Mouse (Mus musculus): Measurements from ENCODE around the gene Ptprt. TPM values are rescaled to one million over a fixed set of nuclear protein-coding genes. Genes with fewer than 3 reads are reported as not detected.

Gene Ptprt
- polyA plus RNA-seq, 1 experiment from 2014 or later, result 0.79 TPM

- DNase-seq (no peak), ATAC-seq (no peak)
- no peak overlapping the region for H3K4me3 ChIP-seq (ENCODE audit: low read depth, low read length)
- H3K27ac ChIP-seq (ENCODE audit: low read depth), result no peak overlapping the region
- WGBS (ENCODE audit: insufficient replicate concordance), result 79% methylated on average over 4 of the region's 4 CpGs
- no peaks in the 10 kb centered on the region for H3K9me3 ChIP-seq (ENCODE audit: low read length)
- no peaks in the 10 kb centered on the region for H3K4me1 ChIP-seq (ENCODE audit: insufficient read depth)
- peaks cover 4% of the 10 kb centered on the region for H3K27me3 ChIP-seq (ENCODE audit: insufficient read depth, low read length)
- no peaks in the 10 kb centered on the region for H3K36me3 ChIP-seq (replicated peaks; ENCODE audit: insufficient read depth, low read length)
- TF ChIP-seq EP300 (IDR thresholded peaks at IDR 0.05; ENCODE audit: low read depth) (no peak), CTCF (IDR thresholded peaks at IDR 0.05; ENCODE audit: low read depth) (no peak)
- H3K4me2 ChIP-seq (ENCODE audit: low read depth, low read length), result no peak overlapping the region
- H3K9ac ChIP-seq (replicated peaks), result no peak overlapping the region
Observed at GRCm38 (mm10) chr2:162654416-162654815, 6.5 kb downstream of the Ptprt start.

- Histone ChIP-seq H3K27ac (ENCODE audit: low read depth) (no peak overlapping the region), H3K4me1 (ENCODE audit: insufficient read depth) (no peaks in the 10 kb centered on the region), H3K36me3 (replicated peaks; ENCODE audit: insufficient read depth, low read length) (no peaks in the 10 kb centered on the region), H3K9ac (replicated peaks) (no peak overlapping the region), H3K9me3 (ENCODE audit: low read length) (no peaks in the 10 kb centered on the region), H3K4me2 (ENCODE audit: low read depth, low read length) (no peak overlapping the region), H3K4me3 (ENCODE audit: low read depth, low read length) (no peak overlapping the region), H3K27me3 (ENCODE audit: insufficient read depth, low read length) (no peaks in the 10 kb centered on the region)
- no peak for ATAC-seq
- no peak for DNase-seq
- 75% methylated on average over 4 of the region's 4 CpGs for WGBS (ENCODE audit: insufficient replicate concordance)
- TF ChIP-seq EP300 (IDR thresholded peaks at IDR 0.05; ENCODE audit: low read depth), result no peak
Observed at GRCm38 (mm10) chr2:162638676-162639075, 22.3 kb downstream of the Ptprt start.

GRCm38 (mm10) chr2:162637537-162637936 is 23.4 kb downstream of the Ptprt start:
- no peak for DNase-seq
- Histone ChIP-seq H3K9ac (replicated peaks) (no peak overlapping the region), H3K36me3 (replicated peaks; ENCODE audit: insufficient read depth, low read length) (no peaks in the 10 kb centered on the region), H3K27ac (ENCODE audit: low read depth) (no peak overlapping the region), H3K27me3 (ENCODE audit: insufficient read depth, low read length) (no peaks in the 10 kb centered on the region), H3K4me2 (ENCODE audit: low read depth, low read length) (no peak overlapping the region), H3K4me3 (ENCODE audit: low read depth, low read length) (no peak overlapping the region), H3K9me3 (ENCODE audit: low read length) (no peaks in the 10 kb centered on the region), H3K4me1 (ENCODE audit: insufficient read depth) (no peaks in the 10 kb centered on the region)
- no peak for ATAC-seq
- TF ChIP-seq EP300 (IDR thresholded peaks at IDR 0.05; ENCODE audit: low read depth), result no peak
- no peak for TF ChIP-seq CTCF (IDR thresholded peaks at IDR 0.05; ENCODE audit: low read depth)
- WGBS (ENCODE audit: insufficient replicate concordance), result 38% methylated on average over 1 of the region's 1 CpGs

GRCm38 (mm10) chr2:162636387-162637009 is 24.4 kb downstream of the Ptprt start:
- Histone ChIP-seq H3K9me3 (ENCODE audit: low read length) (no peaks in the 10 kb centered on the region), H3K36me3 (replicated peaks; ENCODE audit: insufficient read depth, low read length) (no peaks in the 10 kb centered on the region), H3K27ac (ENCODE audit: low read depth) (no peak overlapping the region), H3K4me1 (ENCODE audit: insufficient read depth) (no peaks in the 10 kb centered on the region), H3K4me3 (ENCODE audit: low read depth, low read length) (no peak overlapping the region), H3K4me2 (ENCODE audit: low read depth, low read length) (no peak overlapping the region), H3K9ac (replicated peaks) (no peak overlapping the region), H3K27me3 (ENCODE audit: insufficient read depth, low read length) (no peaks in the 10 kb centered on the region)
- TF ChIP-seq EP300 (IDR thresholded peaks at IDR 0.05; ENCODE audit: low read depth) (no peak), CTCF (IDR thresholded peaks at IDR 0.05; ENCODE audit: low read depth) (no peak)
- ATAC-seq, result no peak
- no peak for DNase-seq
- WGBS (ENCODE audit: insufficient replicate concordance), result 52% methylated on average over 9 of the region's 9 CpGs

- no peaks in the 10 kb centered on the region for H3K4me1 ChIP-seq (ENCODE audit: insufficient read depth)
- TF ChIP-seq CTCF (IDR thresholded peaks at IDR 0.05; ENCODE audit: low read depth) (no peak), EP300 (IDR thresholded peaks at IDR 0.05; ENCODE audit: low read depth) (no peak)
- H3K4me2 ChIP-seq (ENCODE audit: low read depth, low read length), result no peak overlapping the region
- no peaks in the 10 kb centered on the region for H3K9me3 ChIP-seq (ENCODE audit: low read length)
- H3K27me3 ChIP-seq (ENCODE audit: insufficient read depth, low read length), result no peaks in the 10 kb centered on the region
- DNase-seq, result no peak
- no peaks in the 10 kb centered on the region for H3K36me3 ChIP-seq (replicated peaks; ENCODE audit: insufficient read depth, low read length)
- 74% methylated on average over 5 of the region's 5 CpGs for WGBS (ENCODE audit: insufficient replicate concordance)
- no peak for ATAC-seq
- H3K4me3 ChIP-seq (ENCODE audit: low read depth, low read length), result no peak overlapping the region
- no peak overlapping the region for H3K27ac ChIP-seq (ENCODE audit: low read depth)
- H3K9ac ChIP-seq (replicated peaks), result no peak overlapping the region
Observed at GRCm38 (mm10) chr2:162634901-162635300, 26.0 kb downstream of the Ptprt start.

- Histone ChIP-seq H3K9ac (replicated peaks) (no peak overlapping the region), H3K9me3 (ENCODE audit: low read length) (no peaks in the 10 kb centered on the region), H3K4me2 (ENCODE audit: low read depth, low read length) (no peak overlapping the region), H3K27ac (ENCODE audit: low read depth) (no peak overlapping the region), H3K36me3 (replicated peaks; ENCODE audit: insufficient read depth, low read length) (no peaks in the 10 kb centered on the region), H3K4me1 (ENCODE audit: insufficient read depth) (no peaks in the 10 kb centered on the region), H3K27me3 (ENCODE audit: insufficient read depth, low read length) (no peaks in the 10 kb centered on the region), H3K4me3 (ENCODE audit: low read depth, low read length) (no peak overlapping the region)
- 52% methylated on average over 3 of the region's 3 CpGs for WGBS (ENCODE audit: insufficient replicate concordance)
- DNase-seq (no peak), ATAC-seq (no peak)
- TF ChIP-seq CTCF (IDR thresholded peaks at IDR 0.05; ENCODE audit: low read depth), result no peak
- TF ChIP-seq EP300 (IDR thresholded peaks at IDR 0.05; ENCODE audit: low read depth), result no peak
Observed at GRCm38 (mm10) chr2:162626076-162626475, 34.9 kb downstream of the Ptprt start.

- 88% methylated on average over 3 of the region's 3 CpGs for WGBS (ENCODE audit: insufficient replicate concordance)
- H3K9ac ChIP-seq (replicated peaks), result no peak overlapping the region
- H3K4me2 ChIP-seq (ENCODE audit: low read depth, low read length), result no peak overlapping the region
- no peak overlapping the region for H3K4me3 ChIP-seq (ENCODE audit: low read depth, low read length)
- TF ChIP-seq CTCF (IDR thresholded peaks at IDR 0.05; ENCODE audit: low read depth), result no peak
- DNase-seq (no peak), ATAC-seq (no peak)
- no peaks in the 10 kb centered on the region for H3K36me3 ChIP-seq (replicated peaks; ENCODE audit: insufficient read depth, low read length)
- no peak overlapping the region for H3K27ac ChIP-seq (ENCODE audit: low read depth)
- H3K27me3 ChIP-seq (ENCODE audit: insufficient read depth, low read length), result no peaks in the 10 kb centered on the region
- H3K9me3 ChIP-seq (ENCODE audit: low read length), result no peaks in the 10 kb centered on the region
- H3K4me1 ChIP-seq (ENCODE audit: insufficient read depth), result no peaks in the 10 kb centered on the region
Observed at GRCm38 (mm10) chr2:162624707-162625106, 36.2 kb downstream of the Ptprt start.
